Mouse (Mus musculus) mature B cell (primary cell): ENCODE results near the gene Lce1e.
"Not testable (repeated sequence)": the region's sequence is repeated elsewhere in the genome, so short reads cannot be mapped to it uniquely, and the experiment has no call there.

Experiments
- in situ Hi-C: fragments of 300-500 bp; cut with MboI; formaldehyde crosslinking; loops from 2 replicates; pipeline ENCODE4 v1.14.3; 2019

Gene Lce1e

GRCm38 (mm10) chr3:92708974-92709373, at the start of gene Lce1e:
TSS of gene Lce1e (minus strand) at chr3:92709074.
- in situ Hi-C loops, result no loop called here

GRCm38 (mm10) chr3:92753197-92753596, 44.3 kb upstream of the Lce1e start:
- in situ Hi-C loops, result no loop called here

- in situ Hi-C loops, result no loop called here
Observed at GRCm38 (mm10) chr3:92752238-92752637, 43.4 kb upstream of the Lce1e start, which contains the start of gene Lce1g. TSS of gene Lce1g (minus strand) at chr3:92752338.

GRCm38 (mm10) chr3:92738996-92739395, 30.1 kb upstream of the Lce1e start, which contains the start of gene Gm38119:
TSS of gene Gm38119 (minus strand) at chr3:92739096.
- in situ Hi-C loops, result no loop called here

- in situ Hi-C loops, result no loop called here
Observed at GRCm38 (mm10) chr3:92722631-92723030, 13.8 kb upstream of the Lce1e start.

- in situ Hi-C loops, result no loop called here
Observed at GRCm38 (mm10) chr3:92720250-92720649, 11.4 kb upstream of the Lce1e start, which contains the start of gene Lce1f. TSS of gene Lce1f (minus strand) at chr3:92720350.

GRCm38 (mm10) chr3:92715122-92715521, 6.2 kb upstream of the Lce1e start:
- in situ Hi-C loops, result no loop called here

GRCm38 (mm10) chr3:92694613-92695012, 14.3 kb downstream of the Lce1e start:
- in situ Hi-C loops, result no loop called here

- in situ Hi-C loops, result no loop called here
Observed at GRCm38 (mm10) chr3:92691688-92692087, 17.2 kb downstream of the Lce1e start.

- in situ Hi-C loops, result not testable (repeated sequence)
Observed at GRCm38 (mm10) chr3:92689154-92689553, 19.7 kb downstream of the Lce1e start.

GRCm38 (mm10) chr3:92687110-92687509, 21.8 kb downstream of the Lce1e start, which contains the start of gene Lce1d:
TSS of gene Lce1d (minus strand) at chr3:92687210.
- in situ Hi-C loops, result no loop called here

- in situ Hi-C loops, result no loop called here
Observed at GRCm38 (mm10) chr3:92678947-92679346, 29.9 kb downstream of the Lce1e start, which contains the start of gene Lce1c. TSS of gene Lce1c (plus strand) at chr3:92679247.

- in situ Hi-C loops, result no loop called here
Observed at GRCm38 (mm10) chr3:92670215-92670614, 38.7 kb downstream of the Lce1e start, which contains the start of gene Lce1a2. TSS of gene Lce1a2 (minus strand) at chr3:92670315.
